Mouse (Mus musculus): Measurements from ENCODE around the gene Myct1.

Myct1 gene

GRCm38 (mm10) chr10:5615186-5616040 is 21.8 kb downstream of the Myct1 start:
- DNase-seq (ENCODE audit: low spot score): no peak

DNA sequence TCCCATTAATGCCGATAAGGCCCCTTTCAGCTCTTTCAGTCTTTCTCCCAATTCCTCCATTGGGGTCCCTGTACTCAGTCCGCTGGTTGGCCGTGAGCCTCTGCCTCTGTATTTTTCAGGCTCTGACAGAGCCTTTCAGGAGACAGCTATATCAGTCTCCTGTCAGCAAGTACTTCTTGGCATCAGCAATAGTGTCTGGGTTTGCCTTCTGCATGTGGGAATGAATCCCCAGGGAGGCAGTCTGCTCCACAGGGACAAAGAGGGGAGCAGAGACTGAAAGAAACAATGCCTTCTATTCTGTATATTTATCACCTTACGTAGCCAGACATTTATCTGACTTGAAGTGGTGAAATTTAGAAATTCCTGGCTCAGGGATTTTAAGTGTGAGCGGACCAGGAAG is 32.7 kb downstream of the Myct1 start:
- no peak for DNase-seq (ENCODE audit: low spot score)

GRCm38 (mm10) chr10:5633672-5634200 is 40.2 kb downstream of the Myct1 start:
- no peak for DNase-seq (ENCODE audit: low spot score)

- DNase-seq (ENCODE audit: low spot score): no peak
Observed at GRCm38 (mm10) chr10:5634336-5634735, 40.8 kb downstream of the Myct1 start.

GRCm38 (mm10) chr10:5637322-5637721 is 43.7 kb downstream of the Myct1 start:
- DNase-seq (ENCODE audit: low spot score): no peak

DNA sequence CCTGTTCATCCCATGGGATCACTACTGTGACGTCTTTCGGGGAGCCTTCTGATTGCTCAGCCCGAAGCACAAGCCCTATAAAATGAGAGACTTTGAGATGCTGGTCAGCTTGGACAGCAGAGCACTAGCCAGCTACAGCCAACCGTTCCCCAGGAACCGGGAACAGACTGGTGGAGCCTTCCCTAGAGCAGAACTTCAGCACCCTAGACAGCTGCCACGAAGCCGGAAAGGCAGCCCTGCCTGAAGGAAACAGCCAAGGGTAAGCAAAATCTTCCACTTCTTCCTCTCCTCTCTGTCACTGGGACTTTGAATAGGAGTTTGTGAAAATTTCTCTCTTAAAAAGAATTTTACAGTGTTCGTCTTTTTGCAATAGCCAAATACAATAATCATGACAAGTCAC is 45.5 kb downstream of the Myct1 start, which contains the start of gene Vip:
Gene Vip, plus strand, starts transcription at position 107 of the 400 bp plus-strand sequence.
- DNase-seq (ENCODE audit: low spot score): no peak

Measured in urinary bladder, postnatal 25 days (tissue).